Mouse (Mus musculus) limb, embryonic 13.5 days (tissue): ENCODE data around the gene Gm9507. TPM values are rescaled to one million over a fixed set of nuclear protein-coding genes. Genes with fewer than 3 reads are reported as not detected.
A peak's percentile ranks its signal among the peaks of the same experiment; 100 is the strongest.
"Not testable (repeated sequence)": the region's sequence is repeated elsewhere in the genome, so short reads cannot be mapped to it uniquely, and the experiment has no call there.

Experiments
- ATAC-seq: fragments of 200-750 bp; cut with Nextera tagmentation; 2 replicates; pipeline ENCODE4 v1.8.0; 2017; ENCODE audit warnings: low read depth, moderate number of reproducible peaks, moderate TSS enrichment; ENCODE audit not compliant: low FRiP score
- H3K27ac ChIP-seq: fragments of 300-500 bp; sonication (generic); 2 replicates; pipeline ENCODE4 v1.5.1; 2015; ENCODE audit warnings: inconsistent platforms, mild to moderate bottlenecking, moderate library complexity
- H3K27me3 ChIP-seq: fragments of 300-500 bp; sonication (generic); 2 replicates; pipeline ENCODE4 v1.6.1; 2015; ENCODE audit warnings: mild to moderate bottlenecking, inconsistent platforms
- H3K36me3 ChIP-seq: fragments of 300-500 bp; sonication (generic); 2 replicates; pipeline ENCODE4 v1.6.1; 2015; ENCODE audit warnings: inconsistent platforms, mild to moderate bottlenecking, moderate library complexity
- H3K4me1 ChIP-seq: fragments of 300-500 bp; sonication (generic); 2 replicates; pipeline ENCODE4 v1.6.1; 2015; ENCODE audit warnings: inconsistent platforms
- H3K4me2 ChIP-seq: fragments of 300-500 bp; sonication (generic); replicated peaks from 2 replicates; pipeline ENCODE4 v1.6.1; 2015; ENCODE audit warnings: inconsistent platforms, mild to moderate bottlenecking, moderate library complexity
- H3K4me3 ChIP-seq: fragments of 300-500 bp; sonication (generic); 2 replicates; pipeline ENCODE4 v1.5.1; 2015; ENCODE audit warnings: moderate library complexity, mild to moderate bottlenecking, inconsistent platforms
- H3K9ac ChIP-seq: fragments of 300-500 bp; sonication (generic); 2 replicates; pipeline ENCODE4 v1.6.1; 2015; ENCODE audit warnings: mild to moderate bottlenecking, inconsistent platforms
- H3K9me3 ChIP-seq: fragments of 300-500 bp; sonication (generic); 2 replicates; pipeline ENCODE4 v1.6.1; 2016; ENCODE audit warnings: inconsistent platforms
- WGBS: fragments of 180-500 bp; shearing (Covaris S2); methylation state at CpG from one replicate; pipeline ENCODE4 v1.1.7; 2015; 5-methylcytosine and 5-hydroxymethylcytosine counted together
- polyA plus RNA-seq: library from polyadenylated mRNA; unstranded; fragments of >200 nt; fragmentation: Nextera tagmentation; extraction: Ambion mirVana; gene quantifications from 2 replicates; pipeline ENCODE4 v1.2.1, GENCODE M21; 2015

The Gm9507 gene
- polyA plus RNA-seq, 1 experiment from 2014 or later: not detected

DNA sequence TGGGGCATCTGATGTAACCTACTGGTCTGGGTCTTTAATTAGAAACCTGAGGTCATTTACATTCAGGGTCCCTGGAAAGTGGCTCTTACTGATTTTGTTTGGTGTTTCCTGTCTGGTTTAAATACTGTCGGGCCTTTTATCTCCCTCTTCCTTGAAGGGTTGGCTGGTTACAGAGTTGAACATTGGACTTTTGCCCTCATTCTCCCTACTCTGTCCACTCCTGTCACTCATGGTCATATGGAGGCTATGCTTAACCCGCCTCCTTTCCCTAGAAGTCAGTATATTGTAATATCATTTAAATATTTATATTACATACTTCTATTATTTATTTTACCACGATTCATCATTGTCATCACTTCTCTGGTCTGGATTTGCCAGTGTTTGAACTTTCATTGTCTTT is 7.5 kb downstream of the Gm9507 start:
- H3K27ac ChIP-seq: no peak overlapping the region
- no peak overlapping the region for H3K4me2 ChIP-seq
- no peaks in the 10 kb centered on the region for H3K27me3 ChIP-seq
- no peak overlapping the region for H3K4me3 ChIP-seq
- H3K4me1 ChIP-seq: peaks cover 2% of the 10 kb centered on the region; the same call in 1 of the 2 replicates
- no peaks in the 10 kb centered on the region for H3K36me3 ChIP-seq
- H3K9me3 ChIP-seq: no peaks in the 10 kb centered on the region; the same call in 1 of the 2 replicates
- 72% methylated on average over 3 of the region's 3 CpGs for WGBS
- no peak overlapping the region for H3K9ac ChIP-seq
- no peak for ATAC-seq

DNA sequence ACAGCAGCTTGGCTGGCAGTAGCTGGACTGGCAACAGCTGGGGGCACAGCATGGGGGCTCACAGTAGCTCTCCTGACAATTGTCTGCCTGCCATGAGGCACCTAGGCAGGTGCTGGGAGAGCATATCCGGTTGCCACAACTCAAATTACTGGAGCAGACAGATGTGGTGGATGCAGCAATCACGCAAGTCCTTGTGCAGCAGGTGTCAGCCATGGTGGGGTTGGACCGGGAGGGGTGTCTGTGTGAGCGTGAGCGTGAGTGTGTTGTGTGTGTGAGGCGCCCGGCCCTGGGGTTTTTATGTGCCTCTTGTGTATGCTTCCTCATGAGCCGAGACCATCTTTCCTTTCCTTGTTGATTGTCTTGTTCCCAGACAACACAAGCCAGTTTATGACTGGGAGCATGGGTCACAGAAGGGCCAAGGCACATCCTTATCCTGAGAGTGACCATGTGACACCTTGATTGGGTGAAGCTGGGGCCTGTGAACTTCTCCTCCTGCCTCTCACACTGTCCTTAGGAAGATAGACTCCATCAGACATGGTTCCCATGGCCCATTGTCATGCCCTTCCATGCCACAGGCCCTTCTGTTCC is 12.6 kb downstream of the Gm9507 start, which contains the start of gene Gm19668:
Gene Gm19668 (minus strand): TSS at position 213 of the 588 bp plus-strand sequence.
- no peak within 1 kb of the TSS for H3K4me2 ChIP-seq
- H3K4me3 ChIP-seq: no peak within 1 kb of the TSS
- no peaks in the 10 kb centered on the region for H3K27me3 ChIP-seq
- H3K9ac ChIP-seq: no peak within 1 kb of the TSS
- no peaks in the 10 kb centered on the region for H3K9me3 ChIP-seq
- H3K36me3 ChIP-seq: no peaks in the 10 kb centered on the region
- no peak within 1 kb of the TSS for H3K27ac ChIP-seq
- ATAC-seq: peak; percentile 59; the same call in 1 of the 2 replicates
- H3K4me1 ChIP-seq: peaks cover 18% of the 10 kb centered on the region
- WGBS: 45% methylated on average over 8 of the region's 8 CpGs

- H3K9ac ChIP-seq, H3K27ac ChIP-seq, H3K4me2 ChIP-seq, H3K27me3 ChIP-seq, H3K36me3 ChIP-seq, H3K9me3 ChIP-seq, H3K4me3 ChIP-seq, ATAC-seq: not testable (repeated sequence)
- 28% methylated on average over 3 of the region's 3 CpGs for WGBS
- H3K4me1 ChIP-seq: peaks cover 22% of the 10 kb centered on the region
These were observed 13.3 kb downstream of the Gm9507 start for GRCm38 (mm10) chr10:77798164-77798920.

DNA sequence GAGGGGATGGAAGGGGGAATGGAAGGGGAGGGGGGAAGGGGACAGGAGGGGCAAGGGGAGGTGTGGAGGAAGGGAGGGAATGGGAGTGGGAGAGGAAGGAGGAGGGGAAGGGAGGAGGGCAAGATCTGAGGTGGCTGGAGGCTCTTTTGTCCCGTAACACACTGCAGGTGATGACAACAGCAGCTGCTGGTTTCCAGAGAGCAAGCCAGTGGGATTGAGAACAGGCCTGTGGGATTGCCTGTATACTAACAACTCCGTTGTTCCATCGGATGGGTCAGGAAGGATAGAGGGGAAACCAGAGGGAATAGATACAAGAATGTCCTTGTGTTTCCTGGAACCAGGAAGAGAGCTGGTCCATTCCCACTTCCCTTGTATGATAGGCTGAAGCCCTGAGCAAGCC is 14.0 kb downstream of the Gm9507 start:
- WGBS: 20% methylated on average over 3 of the region's 3 CpGs
- Histone ChIP-seq H3K4me1 (peaks cover 22% of the 10 kb centered on the region), H3K36me3 (no peaks in the 10 kb centered on the region), H3K9me3 (no peaks in the 10 kb centered on the region), H3K27ac (no peak overlapping the region), H3K4me3 (no peak overlapping the region), H3K4me2 (no peak overlapping the region), H3K9ac (no peak overlapping the region), H3K27me3 (no peaks in the 10 kb centered on the region)
- no peak for ATAC-seq

GRCm38 (mm10) chr10:77794976-77795375 is 16.7 kb downstream of the Gm9507 start, which contains the start of gene Gm9639:
Gene Gm9639, minus strand, starts transcription at chr10:77795076.
- no peaks in the 10 kb centered on the region for H3K27me3 ChIP-seq
- H3K9ac ChIP-seq: no peak within 1 kb of the TSS
- no peak within 1 kb of the TSS for H3K27ac ChIP-seq
- no peak for ATAC-seq
- H3K36me3 ChIP-seq: no peaks in the 10 kb centered on the region
- H3K4me3 ChIP-seq: no peak within 1 kb of the TSS
- H3K9me3 ChIP-seq: no peaks in the 10 kb centered on the region
- 53% methylated on average over 2 of the region's 2 CpGs for WGBS
- H3K4me1 ChIP-seq: peaks cover 22% of the 10 kb centered on the region
- no peak within 1 kb of the TSS for H3K4me2 ChIP-seq

DNA sequence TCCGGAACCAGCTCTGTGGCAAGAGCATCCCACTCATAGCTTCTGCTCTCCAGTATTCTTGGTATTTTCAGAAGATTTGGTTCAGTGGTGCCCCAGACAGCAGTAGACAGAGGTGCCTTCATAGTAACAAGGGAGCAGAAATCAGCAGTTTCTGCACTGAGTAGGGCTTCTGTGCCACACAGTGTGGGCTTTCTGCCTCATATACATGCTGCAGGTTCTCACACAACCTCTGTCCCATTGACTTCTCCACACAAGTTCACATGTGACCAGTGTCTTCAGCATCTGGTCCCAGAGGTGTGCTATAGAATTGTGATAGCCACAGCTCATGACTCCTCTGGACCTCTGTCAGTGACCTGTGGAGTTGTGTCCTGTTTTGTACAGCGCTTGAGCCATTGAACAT is 23.0 kb downstream of the Gm9507 start:
- no peak overlapping the region for H3K4me2 ChIP-seq
- ATAC-seq: no peak
- H3K4me1 ChIP-seq: 0 out of 2 replicates have a peak, but pooled peaks cover under 1% of the 10 kb centered on the region
- no peaks in the 10 kb centered on the region for H3K36me3 ChIP-seq
- H3K27me3 ChIP-seq: no peaks in the 10 kb centered on the region
- H3K27ac ChIP-seq: no peak overlapping the region
- no peak overlapping the region for H3K4me3 ChIP-seq
- 75% methylated on average over 2 of the region's 2 CpGs for WGBS
- H3K9me3 ChIP-seq: no peaks in the 10 kb centered on the region
- H3K9ac ChIP-seq: no peak overlapping the region

- not testable (repeated sequence) for H3K4me3 ChIP-seq, H3K9ac ChIP-seq, ATAC-seq, H3K4me1 ChIP-seq, H3K27me3 ChIP-seq, H3K9me3 ChIP-seq, H3K27ac ChIP-seq, H3K36me3 ChIP-seq, H3K4me2 ChIP-seq
- 63% methylated on average over 1 of the region's 1 CpGs for WGBS
These were observed 23.8 kb downstream of the Gm9507 start, which contains the start of gene Gm7137 for GRCm38 (mm10) chr10:77787876-77788275. Gene Gm7137, minus strand, starts transcription at chr10:77788200.

- H3K4me2 ChIP-seq, H3K4me3 ChIP-seq, H3K27me3 ChIP-seq, ATAC-seq, H3K9ac ChIP-seq, H3K4me1 ChIP-seq, H3K36me3 ChIP-seq, H3K9me3 ChIP-seq, H3K27ac ChIP-seq: not testable (repeated sequence)
- 81% methylated on average over 3 of the region's 3 CpGs for WGBS
These were observed 28.2 kb downstream of the Gm9507 start for GRCm38 (mm10) chr10:77783396-77783795.

DNA sequence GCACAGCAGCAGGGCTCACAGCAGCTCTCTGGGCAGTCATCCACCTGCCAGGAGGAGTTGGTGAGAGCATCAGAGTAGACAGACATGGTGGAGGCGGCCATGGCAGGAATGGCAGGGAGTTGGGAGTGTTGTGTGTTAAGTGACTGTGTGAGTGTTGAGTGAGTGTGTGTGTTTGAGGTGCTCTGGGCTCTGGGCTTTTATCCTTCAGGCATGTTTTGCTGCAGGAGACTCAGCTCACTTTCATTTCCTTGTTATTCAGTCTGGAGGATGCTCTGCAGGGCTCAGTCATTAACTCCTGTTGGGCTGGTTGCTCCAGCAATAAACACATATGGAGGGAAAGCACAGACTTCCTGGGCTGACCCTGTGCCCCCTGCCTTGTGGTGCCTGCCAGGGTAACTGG is 29.2 kb downstream of the Gm9507 start, which contains the start of gene Gm3250:
Gene Gm3250 (minus strand): TSS at position 101 of the 400 bp plus-strand sequence.
- H3K36me3 ChIP-seq, H3K9me3 ChIP-seq, H3K27me3 ChIP-seq, H3K4me2 ChIP-seq, H3K9ac ChIP-seq, H3K4me1 ChIP-seq, H3K4me3 ChIP-seq, H3K27ac ChIP-seq, ATAC-seq: not testable (repeated sequence)
- WGBS: 40% methylated on average over 1 of the region's 1 CpGs

DNA sequence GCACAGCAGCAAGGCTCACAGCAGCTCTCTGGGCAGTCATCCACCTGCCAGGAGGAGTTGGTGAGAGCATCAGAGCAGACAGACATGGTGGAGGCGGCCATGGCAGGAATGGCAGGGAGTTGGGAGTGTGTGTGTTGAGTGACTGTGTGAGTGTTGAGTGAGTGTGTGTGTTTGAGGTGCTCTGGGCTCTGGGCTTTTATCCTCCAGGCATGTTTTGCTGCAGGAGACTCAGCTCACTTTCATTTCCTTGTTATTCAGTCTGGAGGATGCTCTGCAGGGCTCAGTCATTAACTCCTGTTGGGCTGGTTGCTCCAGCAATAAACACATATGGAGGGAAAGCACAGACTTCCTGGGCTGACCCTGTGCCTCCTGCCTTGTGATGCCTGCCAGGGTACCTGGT is 34.8 kb downstream of the Gm9507 start, which contains the start of gene Gm7138:
Gene Gm7138 (minus strand): TSS at position 101 of the 400 bp plus-strand sequence.
- H3K36me3 ChIP-seq, H3K27me3 ChIP-seq, H3K9ac ChIP-seq, H3K9me3 ChIP-seq, H3K4me2 ChIP-seq, H3K27ac ChIP-seq, ATAC-seq, H3K4me1 ChIP-seq, H3K4me3 ChIP-seq: not testable (repeated sequence)
- WGBS: 70% methylated on average over 1 of the region's 1 CpGs

GRCm38 (mm10) chr10:77772142-77772541 is 39.5 kb downstream of the Gm9507 start:
- not testable (repeated sequence) for H3K36me3 ChIP-seq, H3K4me1 ChIP-seq, H3K27ac ChIP-seq, H3K4me2 ChIP-seq, H3K4me3 ChIP-seq, H3K27me3 ChIP-seq, ATAC-seq, H3K9me3 ChIP-seq, H3K9ac ChIP-seq
- WGBS: 84% methylated on average over 2 of the region's 3 CpGs

GRCm38 (mm10) chr10:77771225-77771624 is 40.4 kb downstream of the Gm9507 start, which contains the start of gene Gm3238:
Gene Gm3238, minus strand, starts transcription at chr10:77771325.
- WGBS: 40% methylated on average over 1 of the region's 1 CpGs
- not testable (repeated sequence) for H3K27me3 ChIP-seq

More at GRCm38 (mm10) chr10:77771225-77771624, 40.4 kb downstream of the Gm9507 start, which contains the start of gene Gm3238:
- H3K36me3 ChIP-seq, H3K9me3 ChIP-seq, ATAC-seq, H3K4me1 ChIP-seq, H3K27ac ChIP-seq, H3K4me3 ChIP-seq, H3K9ac ChIP-seq, H3K4me2 ChIP-seq: not testable (repeated sequence)
